Mouse (Mus musculus) limb, embryonic 14.5 days (tissue): ENCODE results near the gene Tkt. TPM values are rescaled to one million over a fixed set of nuclear protein-coding genes. Genes with fewer than 3 reads are reported as not detected.

Source experiments
- ATAC-seq: fragments of 200-750 bp; cut with Nextera tagmentation; 2 replicates; pipeline ENCODE4 v1.8.0; 2017; ENCODE audit warnings: low read depth, moderate number of reproducible peaks, moderate TSS enrichment; ENCODE audit not compliant: low FRiP score
- DNase-seq: peaks from one replicate; pipeline ENCODE4 v3.0.0-alpha.2; 2015; ENCODE audit warnings: low spot score
- H3K27ac ChIP-seq: fragments of 300-500 bp; sonication (generic); replicated peaks from 2 replicates; pipeline ENCODE4 v1.5.1; 2014; ENCODE audit warnings: low read depth, mild to moderate bottlenecking, low read length, moderate library complexity, mixed read lengths
- H3K27me3 ChIP-seq: fragments of 300-500 bp; sonication (generic); 2 replicates; pipeline ENCODE4 v1.6.1; 2014; ENCODE audit warnings: low read length, mixed read lengths; ENCODE audit not compliant: control insufficient read depth, insufficient read depth
- H3K36me3 ChIP-seq: fragments of 300-500 bp; sonication (generic); 2 replicates; pipeline ENCODE4 v1.6.1; 2014; ENCODE audit warnings: mild to moderate bottlenecking, low read length, moderate library complexity, mixed read lengths; ENCODE audit not compliant: control insufficient read depth, insufficient read depth
- H3K4me1 ChIP-seq: fragments of 300-500 bp; sonication (generic); 2 replicates; pipeline ENCODE4 v1.6.1; 2014; ENCODE audit warnings: antibody characterized with exemption, low read length, mixed read lengths; ENCODE audit not compliant: control insufficient read depth, insufficient read depth
- H3K4me2 ChIP-seq: fragments of 300-500 bp; sonication (generic); replicated peaks from 2 replicates; pipeline ENCODE4 v1.6.1; 2014; ENCODE audit warnings: low read depth, mild to moderate bottlenecking, low read length, moderate library complexity; ENCODE audit not compliant: severe bottlenecking
- H3K4me3 ChIP-seq: fragments of 300-500 bp; sonication (generic); replicated peaks from 2 replicates; pipeline ENCODE4 v1.5.1; 2014; ENCODE audit warnings: low read length
- H3K9ac ChIP-seq: fragments of 300-500 bp; sonication (generic); 2 replicates; pipeline ENCODE4 v1.6.1; 2014; ENCODE audit warnings: mild to moderate bottlenecking, low read depth, low read length, moderate library complexity; ENCODE audit not compliant: severe bottlenecking
- H3K9me3 ChIP-seq: fragments of 300-500 bp; sonication (generic); 2 replicates; pipeline ENCODE4 v1.6.1; 2016; ENCODE audit warnings: low read length; ENCODE audit not compliant: control insufficient read depth
- POLR2A ChIP-seq: fragments of 200-500 bp; IDR thresholded peaks from 2 replicates; pipeline ENCODE4 v1.8.0; 2012; ENCODE audit warnings: inconsistent platforms, mild to moderate bottlenecking, moderate library complexity, borderline replicate concordance; ENCODE audit not compliant: insufficient read depth, insufficient read length; ENCODE audit errors: extremely low read depth
- WGBS: fragments of 180-500 bp; shearing (Covaris S2); extraction: QIAGEN DNeasy Blood & Tissue Kit; methylation state at CpG from one replicate; pipeline ENCODE4 v1.1.7; 2014; 5-methylcytosine and 5-hydroxymethylcytosine counted together
- polyA plus RNA-seq, 2 experiments: library from polyadenylated mRNA; depleted of rRNA in 1 of 2; stranded (reverse) in 1 of 2; unstranded in 1 of 2; fragments of >200 nt; fragmentation: Nextera tagmentation in 1 of 2; extraction: Ambion mirVana in 1 of 2; gene quantifications; 2 replicates each; pipeline versions ENCODE4 v1.2.1 to v1.2.3; 2012 to 2014

Gene Tkt
- polyA plus RNA-seq, 2 experiments, result 107 to 195 TPM

DNA sequence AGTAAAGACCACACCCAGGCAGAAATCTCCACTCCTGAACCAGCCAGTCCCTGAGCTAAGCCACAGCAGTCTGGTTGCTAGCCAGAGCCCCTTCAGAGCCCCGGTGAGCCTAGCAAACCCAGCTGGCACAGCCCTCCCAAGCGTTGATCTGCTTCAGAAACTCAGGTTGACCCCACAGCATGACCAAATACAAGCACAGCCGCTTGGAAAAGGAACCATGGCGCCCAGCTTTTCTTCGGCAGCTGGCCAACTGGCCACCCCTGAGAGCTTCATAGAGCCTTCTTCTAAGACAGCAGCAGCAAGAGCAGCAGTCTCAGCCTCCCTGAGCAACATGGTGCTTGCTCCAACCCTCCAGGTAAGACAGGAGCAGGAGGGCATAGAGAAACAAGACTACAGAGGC, 28.8 kb upstream of the Tkt start:
- no peak overlapping the region for H3K4me3 ChIP-seq
- TF ChIP-seq POLR2A, result no peak
- H3K27me3 ChIP-seq, result no peaks in the 10 kb centered on the region
- no peak overlapping the region for H3K4me2 ChIP-seq
- no peak overlapping the region for H3K9ac ChIP-seq
- peaks cover 82% of the 10 kb centered on the region for H3K36me3 ChIP-seq
- no peak for DNase-seq
- H3K9me3 ChIP-seq, result no peaks in the 10 kb centered on the region
- 87% methylated on average over 5 of the region's 5 CpGs for WGBS
- no peak overlapping the region for H3K27ac ChIP-seq
- H3K4me1 ChIP-seq, result no peaks in the 10 kb centered on the region
- ATAC-seq, result no peak

DNA sequence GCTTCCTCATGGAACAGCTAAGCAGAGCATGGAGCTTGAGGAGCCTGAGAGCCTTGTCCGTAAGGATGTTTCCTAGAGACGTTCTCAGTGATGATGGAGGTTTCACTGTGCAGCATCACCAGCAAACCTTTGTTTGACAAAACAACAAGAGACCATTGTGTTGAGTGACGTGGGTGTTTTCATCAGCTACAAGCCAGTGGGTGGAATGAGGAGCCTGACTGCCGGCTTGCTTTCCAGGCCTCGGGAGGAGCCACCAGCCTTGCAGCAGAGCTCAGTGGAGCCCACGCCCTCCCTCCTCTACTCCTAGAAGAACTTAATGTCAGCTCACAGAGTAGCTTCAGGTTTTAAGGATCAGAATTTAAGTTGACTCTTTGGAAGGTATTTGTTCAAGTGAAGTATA, 24.8 kb upstream of the Tkt start:
- no peak for ATAC-seq

DNA sequence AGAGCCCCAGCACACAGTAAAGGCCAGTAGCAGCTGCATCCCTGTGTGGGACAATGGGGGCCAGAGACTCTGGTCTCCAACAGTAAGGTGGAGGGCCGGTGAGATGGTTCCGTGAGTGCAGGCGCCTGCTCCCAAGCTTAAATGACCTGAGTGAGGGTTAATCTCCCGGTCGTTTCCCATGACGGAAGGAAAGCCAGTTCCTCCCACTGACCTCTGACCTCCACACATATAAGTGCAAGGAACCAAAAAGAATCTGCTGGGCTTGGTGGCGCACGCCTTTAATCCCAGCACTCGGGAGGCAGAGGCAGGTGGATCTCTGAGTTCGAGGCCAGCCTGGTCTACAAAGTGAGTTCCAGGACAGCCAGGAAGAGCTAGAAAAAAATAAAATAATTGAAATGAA, 19.8 kb upstream of the Tkt start:
- 86% methylated on average over 10 of the region's 10 CpGs for WGBS
- H3K4me2 ChIP-seq, result no peak overlapping the region
- peaks cover 42% of the 10 kb centered on the region for H3K36me3 ChIP-seq
- no peaks in the 10 kb centered on the region for H3K27me3 ChIP-seq
- no peak for TF ChIP-seq POLR2A
- H3K9ac ChIP-seq, result no peak overlapping the region
- 0 out of 2 replicates have a peak, but pooled peaks cover 2% of the 10 kb centered on the region for H3K4me1 ChIP-seq
- no peak for DNase-seq
- no peak for ATAC-seq
- H3K9me3 ChIP-seq, result no peaks in the 10 kb centered on the region
- no peak overlapping the region for H3K4me3 ChIP-seq
- no peak overlapping the region for H3K27ac ChIP-seq

More for the DNA sequence above, 24.8 kb upstream of the Tkt start:
- H3K4me2 ChIP-seq, result no peak overlapping the region
- no peak overlapping the region for H3K9ac ChIP-seq
- H3K27ac ChIP-seq, result no peak overlapping the region
- no peaks in the 10 kb centered on the region for H3K27me3 ChIP-seq
- H3K4me1 ChIP-seq, result no peaks in the 10 kb centered on the region
- no peak overlapping the region for H3K4me3 ChIP-seq
- TF ChIP-seq POLR2A, result no peak
- no peak for DNase-seq
- WGBS, result 89% methylated on average over 6 of the region's 6 CpGs
- H3K9me3 ChIP-seq, result no peaks in the 10 kb centered on the region
- H3K36me3 ChIP-seq, result peaks cover 92% of the 10 kb centered on the region

DNA sequence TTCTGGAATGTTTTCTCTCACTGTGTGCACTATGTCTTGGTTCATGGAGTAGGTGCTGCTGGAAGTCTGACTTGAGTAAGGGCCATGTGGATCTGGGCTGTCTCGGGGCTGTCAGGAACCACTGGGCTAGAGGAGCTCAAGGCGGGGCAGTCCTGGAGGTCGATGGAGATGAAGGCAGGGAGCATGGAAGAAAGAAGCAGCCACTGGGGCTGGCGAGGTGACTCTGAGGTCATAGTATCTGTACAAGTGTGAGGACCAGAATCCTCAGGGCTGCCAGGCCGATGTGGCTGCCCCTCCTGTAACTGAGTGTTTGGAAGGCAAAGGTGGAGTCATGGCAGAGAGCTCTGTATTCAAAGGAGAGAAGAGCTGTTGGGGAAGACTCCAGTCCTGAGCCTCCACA, 19.2 kb upstream of the Tkt start:
- no peak for DNase-seq
- 72% methylated on average over 4 of the region's 5 CpGs for WGBS
- Histone ChIP-seq H3K4me2 (no peak overlapping the region), H3K4me3 (no peak overlapping the region), H3K9me3 (no peaks in the 10 kb centered on the region), H3K9ac (no peak overlapping the region), H3K27me3 (no peaks in the 10 kb centered on the region), H3K4me1 (0 out of 2 replicates have a peak, but pooled peaks cover 2% of the 10 kb centered on the region), H3K27ac (no peak overlapping the region), H3K36me3 (peaks cover 37% of the 10 kb centered on the region)
- no peak for TF ChIP-seq POLR2A
- ATAC-seq, result no peak

DNA sequence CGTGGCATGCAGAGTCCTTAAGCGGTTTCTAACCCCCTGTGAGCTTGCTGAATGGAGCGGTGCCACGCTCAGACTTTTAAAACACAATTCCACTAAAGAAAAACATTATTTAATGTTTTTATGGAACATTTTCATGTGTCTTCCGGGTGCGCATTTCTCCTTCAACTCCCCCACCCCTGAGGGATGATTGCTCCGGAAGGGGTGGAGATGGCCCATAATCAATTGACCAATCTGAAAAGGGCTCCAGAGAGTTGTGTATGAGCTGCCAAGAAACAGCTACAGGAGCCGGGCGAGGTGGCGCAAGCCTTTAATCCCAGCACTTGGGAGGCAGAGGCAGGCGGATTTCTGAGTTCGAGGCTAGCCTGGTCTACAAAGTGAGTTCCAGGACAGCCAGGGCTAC, 18.7 kb upstream of the Tkt start:
- peaks cover 34% of the 10 kb centered on the region for H3K36me3 ChIP-seq
- no peak for TF ChIP-seq POLR2A
- H3K27me3 ChIP-seq, result no peaks in the 10 kb centered on the region
- ATAC-seq (no peak), DNase-seq (no peak)
- H3K9me3 ChIP-seq, result no peaks in the 10 kb centered on the region
- 0 out of 2 replicates have a peak, but pooled peaks cover 2% of the 10 kb centered on the region for H3K4me1 ChIP-seq
- no peak overlapping the region for H3K4me2 ChIP-seq
- H3K4me3 ChIP-seq, result no peak overlapping the region
- no peak overlapping the region for H3K27ac ChIP-seq
- 94% methylated on average over 12 of the region's 12 CpGs for WGBS
- no peak overlapping the region for H3K9ac ChIP-seq
